Mouse (Mus musculus) lung, adult 18-20 months (tissue): Measurements from ENCODE around the gene Flg2.

Experiments used
- DNase-seq, 2 experiments: peaks; one replicate each; pipeline ENCODE4 v3.0.0; 2022; ENCODE audit warnings: mixed read lengths in 2 of 2

Flg2 gene

GRCm38 (mm10) chr3:93196978-93197377 lies at the start of gene Flg2:
Gene Flg2 (plus strand): TSS chr3:93197278.
- no peak for DNase-seq

DNA sequence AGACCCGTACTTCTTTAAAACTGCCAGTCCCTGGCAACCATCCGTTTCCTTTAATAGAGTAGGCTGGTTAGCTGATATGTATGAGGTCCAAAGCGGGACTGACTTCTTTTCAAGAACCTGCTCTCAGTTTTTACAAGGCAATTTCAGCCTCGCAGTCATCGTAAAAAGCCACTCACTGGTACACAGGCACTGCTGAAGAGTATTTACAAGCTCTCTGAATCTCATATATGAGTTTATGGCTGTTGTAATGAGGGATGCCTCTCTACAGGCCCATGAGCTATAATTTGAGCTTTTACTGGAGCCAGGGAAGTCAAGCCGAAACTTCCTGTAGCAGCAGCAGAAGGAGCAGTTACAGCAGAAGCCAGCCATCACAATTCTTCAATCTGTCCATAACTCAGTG lies 34.6 kb upstream of the Flg2 start:
- DNase-seq: no peak

GRCm38 (mm10) chr3:93162996-93163592 lies 34.0 kb upstream of the Flg2 start:
- no peak for DNase-seq

DNA sequence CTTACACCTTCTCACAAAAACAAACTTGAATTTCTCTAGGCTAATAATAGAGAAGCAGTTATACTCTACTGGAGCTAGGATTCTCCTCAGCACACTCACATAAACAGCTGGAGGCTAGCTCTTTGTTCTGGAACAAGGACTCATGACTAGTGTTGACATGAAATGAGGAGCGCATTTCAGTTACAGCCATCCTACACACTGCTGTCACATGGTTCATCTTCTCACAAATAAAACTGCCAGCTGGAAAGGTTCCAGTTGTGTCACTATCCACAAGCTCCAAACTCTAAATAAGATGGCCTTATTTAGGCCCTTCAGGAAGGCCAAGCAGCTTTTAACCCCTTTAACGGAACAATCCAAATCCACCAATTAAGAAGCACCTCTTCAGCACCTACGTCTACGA lies 16.2 kb upstream of the Flg2 start:
- DNase-seq: no peak

DNA sequence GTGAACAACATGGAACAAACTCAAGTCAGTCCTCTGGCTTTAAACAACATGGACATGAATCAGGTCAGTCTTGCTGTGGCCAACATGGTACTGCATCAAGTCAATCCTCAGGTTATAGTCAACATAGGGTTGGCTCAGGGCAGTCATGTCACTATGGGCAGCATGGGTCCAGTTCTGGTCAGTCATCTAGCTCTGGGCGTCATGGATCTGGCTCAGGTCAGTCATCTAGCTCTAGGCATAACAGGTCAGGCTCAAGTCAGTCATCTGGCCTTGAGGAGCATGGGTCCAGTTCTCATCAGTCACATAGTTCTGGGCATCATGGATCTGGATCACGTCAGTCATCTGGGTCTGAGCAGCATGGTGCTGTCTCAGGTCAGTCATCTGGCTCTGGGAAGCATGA lies 4.9 kb downstream of the Flg2 start:
- DNase-seq: no peak

DNA sequence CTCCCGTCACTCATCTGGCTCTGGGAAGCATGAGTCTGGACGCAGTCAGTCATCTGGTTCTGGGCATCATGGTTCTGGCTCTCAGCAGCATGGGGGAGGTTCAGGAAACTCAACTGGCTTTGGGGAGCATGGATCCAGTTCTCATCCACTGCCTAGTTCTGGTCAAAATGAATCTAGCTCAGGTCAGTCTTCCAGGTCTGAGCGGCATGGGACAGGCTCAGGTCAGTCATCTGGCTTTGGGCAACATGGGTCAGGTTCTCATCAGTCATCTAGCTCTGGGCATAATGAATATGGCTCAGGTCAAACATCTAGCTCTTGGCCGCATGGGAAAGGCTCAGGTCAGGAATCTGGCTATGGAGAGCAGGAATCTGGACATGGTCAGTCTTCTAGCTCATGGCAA lies 5.4 kb downstream of the Flg2 start:
- no peak for DNase-seq
